ENCODE assay signal across 8 mouse cellular contexts in the genomic region with DNA sequence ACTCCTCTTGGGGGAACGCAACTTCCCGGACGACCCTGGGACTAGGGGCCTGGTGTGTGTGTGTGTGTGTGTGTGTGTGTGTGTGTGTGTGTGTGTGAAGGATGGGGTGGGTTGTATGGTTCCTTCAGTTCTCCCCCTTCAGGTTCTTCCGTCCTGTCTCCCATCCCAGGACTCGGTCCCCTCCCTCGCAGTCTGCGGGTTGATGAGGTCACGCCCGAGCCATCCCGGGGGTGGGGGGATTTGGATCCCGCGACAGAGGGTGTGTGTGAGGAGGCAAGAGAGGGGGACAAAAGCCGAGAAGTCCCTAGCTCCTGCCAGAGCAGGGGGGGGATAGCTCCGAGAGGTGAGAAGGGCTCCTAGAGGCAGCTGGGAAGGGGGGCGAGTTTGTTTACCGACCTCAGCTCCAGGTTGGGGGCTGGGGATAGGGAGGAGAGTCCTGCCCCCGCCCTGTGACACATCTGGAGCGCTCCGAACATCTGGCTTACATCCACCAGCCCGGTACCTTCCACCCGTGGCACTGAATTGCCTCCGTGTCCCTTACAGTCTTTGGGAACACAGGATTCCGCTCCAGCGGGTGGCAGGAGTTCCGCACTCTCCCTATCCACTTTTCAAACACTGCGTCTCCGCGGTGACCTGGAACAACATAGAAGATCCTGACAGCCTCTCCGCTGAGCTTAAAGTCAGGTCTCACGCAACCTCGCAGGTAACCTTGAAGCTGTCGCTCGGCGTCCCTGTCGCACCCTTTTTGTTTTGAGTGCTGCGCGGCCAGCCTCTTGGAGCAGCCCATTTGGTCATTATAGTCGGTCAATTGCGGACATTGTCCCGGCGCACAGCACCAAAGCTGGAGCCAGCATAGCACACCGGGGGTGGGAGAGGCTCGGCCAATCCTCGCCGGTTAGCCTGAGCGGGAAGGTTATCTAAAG. TPM values are rescaled to one million over a fixed set of nuclear protein-coding genes. Genes with fewer than 3 reads are reported as not detected.
DNase-seq lines count a peak whose midpoint lies in the region; ATAC-seq and TF ChIP-seq lines count a peak whose summit lies in the region.
"Had no signal": no experiment of that assay in that cellular context is flagged by ENCODE, and none has a peak within 500 bp of the region (broad histone marks: within the 10 kb centered on the region; RNA-seq: fewer than 3 reads in every experiment).

No protein-coding gene starts in this region.

- H3K36me3 ChIP-seq in thymus, adult 2 months (ENCODE audit: control insufficient read depth, insufficient read depth, low read length) = no peaks in the 10 kb centered on the region
- H3K36me3 ChIP-seq in forebrain, embryonic 15.5 days = no peaks in the 10 kb centered on the region
- no peaks in the 10 kb centered on the region for H3K36me3 ChIP-seq in intestine, embryonic 14.5 days (ENCODE audit: control insufficient read depth, insufficient read depth, low read length)
- no peaks in the 10 kb centered on the region for H3K36me3 ChIP-seq in midbrain, postnatal 0 days (ENCODE audit: insufficient read depth, low read length)

- peak overlapping the region; percentile 77 for H3K4me2 ChIP-seq in forebrain, embryonic 15.5 days (replicated peaks)
- peak overlapping the region; percentile 98 for H3K4me2 ChIP-seq in intestine, embryonic 14.5 days (ENCODE audit: low read length)
- peak overlapping the region; percentile 98 for H3K4me2 ChIP-seq in midbrain, postnatal 0 days (ENCODE audit: low read depth, low read length, poor library complexity, severe bottlenecking)

- TF ChIP-seq POLR2A in thymus, adult 2 months (IDR thresholded peaks at IDR 0.05; ENCODE audit: control insufficient read depth, extremely low read depth, insufficient read depth, low read length, poor library complexity) = no peak

- DNase-seq in thymus, adult 2 months = no peak
- no peak for DNase-seq in thymus, postnatal 0 days (ENCODE audit: low spot score)
- DNase-seq in intestine, embryonic 14.5 days (ENCODE audit: low spot score) = no peak
- no peak for DNase-seq in midbrain, postnatal 0 days (ENCODE audit: low spot score)
- DNase-seq in left cerebral cortex, postnatal 4 days = no peak

- peak overlapping the region; percentile 7; the same call in 1 of the 2 replicates for H3K4me3 ChIP-seq in thymus, adult 2 months (ENCODE audit: control insufficient read depth, insufficient read depth, low read length)
- H3K4me3 ChIP-seq in forebrain, embryonic 15.5 days = peak overlapping the region; percentile 53
- H3K4me3 ChIP-seq in intestine, embryonic 14.5 days (ENCODE audit: low read depth, low read length) = peak overlapping the region; percentile 47
- H3K4me3 ChIP-seq in midbrain, postnatal 0 days (ENCODE audit: low read depth, low read length) = peak overlapping the region; percentile 53

- peaks cover 19% of the 10 kb centered on the region; the same call in 1 of the 2 replicates for H3K4me1 ChIP-seq in thymus, adult 2 months (replicated peaks; ENCODE audit: control insufficient read depth, insufficient read depth, low read length)
- peaks cover 50% of the 10 kb centered on the region for H3K4me1 ChIP-seq in forebrain, embryonic 15.5 days
- H3K4me1 ChIP-seq in intestine, embryonic 14.5 days (replicated peaks; ENCODE audit: control insufficient read depth, insufficient read depth, low read length) = peaks cover 38% of the 10 kb centered on the region
- peaks cover 14% of the 10 kb centered on the region; the same call in 1 of the 2 replicates for H3K4me1 ChIP-seq in midbrain, postnatal 0 days (ENCODE audit: insufficient read depth, low read length)

- TF ChIP-seq CTCF in thymus, adult 2 months (IDR thresholded peaks at IDR 0.05; ENCODE audit: borderline replicate concordance, control insufficient read depth, extremely low read depth, insufficient read depth, low read length, poor library complexity) = no peak
- TF ChIP-seq CTCF in midbrain, postnatal 0 days (IDR thresholded peaks at IDR 0.05) = no peak

- H3K9ac ChIP-seq in forebrain, embryonic 15.5 days (replicated peaks) = no peak overlapping the region
- peak overlapping the region; percentile 48; the same call in 1 of the 2 replicates for H3K9ac ChIP-seq in intestine, embryonic 14.5 days (ENCODE audit: low read length)
- peak overlapping the region; percentile 44; the same call in 1 of the 2 replicates for H3K9ac ChIP-seq in midbrain, postnatal 0 days (replicated peaks; ENCODE audit: low read length, poor library complexity, severe bottlenecking)

- ATAC-seq in forebrain, embryonic 15.5 days (replicated peaks) = no peak
- no peak for ATAC-seq in intestine, embryonic 14.5 days (replicated peaks; ENCODE audit: low FRiP score, low TSS enrichment, low read depth)
- ATAC-seq in midbrain, postnatal 0 days (ENCODE audit: low FRiP score) = no peak
- ATAC-seq in monocyte, adult 5-6 weeks (replicated peaks; ENCODE audit: insufficient number of reproducible peaks, low FRiP score, low TSS enrichment, poor library complexity, severe bottlenecking) = no peak

- no peak overlapping the region for H3K27ac ChIP-seq in thymus, adult 2 months (ENCODE audit: control insufficient read depth, insufficient read depth, low read length)
- no peak overlapping the region for H3K27ac ChIP-seq in forebrain, embryonic 15.5 days (replicated peaks)
- H3K27ac ChIP-seq in intestine, embryonic 14.5 days (ENCODE audit: low read depth) = no peak overlapping the region
- H3K27ac ChIP-seq in midbrain, postnatal 0 days (ENCODE audit: low read depth, low read length) = no peak overlapping the region

- intact Hi-C loops in left cerebral cortex, postnatal 4 days (cut with DNase I) = loop anchor here (5.0 kb wide), 1 partner anchor 353 kb away; no protein-coding TSS in a partner anchor

- 4% methylated on average over 46 of the region's 46 CpGs for WGBS in thymus, adult 2 months
- WGBS in forebrain, embryonic 15.5 days = under 1% methylated on average over 39 of the region's 46 CpGs
- under 1% methylated on average over 45 of the region's 46 CpGs for WGBS in intestine, embryonic 14.5 days
- under 1% methylated on average over 45 of the region's 46 CpGs for WGBS in midbrain, postnatal 0 days

- H3K9me3 ChIP-seq in forebrain, embryonic 15.5 days = no peaks in the 10 kb centered on the region
- H3K9me3 ChIP-seq in intestine, embryonic 14.5 days (ENCODE audit: control insufficient read depth, low read length) = no peaks in the 10 kb centered on the region
- no peaks in the 10 kb centered on the region for H3K9me3 ChIP-seq in midbrain, postnatal 0 days (ENCODE audit: low read length)

- H3K27me3 ChIP-seq in thymus, adult 2 months (ENCODE audit: control insufficient read depth, insufficient read depth, low read length) = peaks cover 42% of the 10 kb centered on the region
- peaks cover 83% of the 10 kb centered on the region for H3K27me3 ChIP-seq in forebrain, embryonic 15.5 days
- H3K27me3 ChIP-seq in intestine, embryonic 14.5 days (replicated peaks; ENCODE audit: control insufficient read depth, insufficient read depth, low read length) = peaks cover 70% of the 10 kb centered on the region
- H3K27me3 ChIP-seq in midbrain, postnatal 0 days (ENCODE audit: insufficient read depth, low read length) = peaks cover 72% of the 10 kb centered on the region

RNA-seq across cellular contexts. Expression of a gene that starts 0.9 kb away (rescaled TPM):
- 7.0 and 9.2 TPM in 2 replicates for polyA plus RNA-seq in thymus, adult 2 months (2012; rRNA removed)
- polyA plus RNA-seq in thymus, postnatal 0 days (2015; fragmentation: Nextera tagmentation; extraction: Ambion mirVana) = 0.49 and 1.0 TPM in 2 replicates
- polyA plus RNA-seq in forebrain, embryonic 15.5 days (2015; fragmentation: Nextera tagmentation; extraction: Ambion mirVana) = 0.43 and 0.53 TPM in 2 replicates
- 3.6 and 3.9 TPM in 2 replicates for polyA plus RNA-seq in intestine, embryonic 14.5 days (2014; fragmentation: Nextera tagmentation; extraction: Ambion mirVana)
- 3.2 and 3.7 TPM in 2 replicates for total RNA-seq in midbrain, postnatal 0 days (2014; rRNA removed)
- 1.8 and 1.9 TPM in 2 replicates for polyA plus RNA-seq in midbrain, postnatal 0 days (2015; fragmentation: Nextera tagmentation; extraction: Ambion mirVana)
- total RNA-seq in left cerebral cortex, postnatal 4 days (2021) = under 1 TPM; 0.81 to 0.84 TPM
- total RNA-seq in monocyte, adult 5-6 weeks (2017) = 0.39 to 9.2 TPM (median 6.3 TPM) in 3 replicates
- total RNA-seq: common myeloid progenitor, adult 5-6 weeks had no signal
